Mouse (Mus musculus) lung, postnatal 0 days (tissue): ENCODE results near the gene BC004004. TPM values are rescaled to one million over a fixed set of nuclear protein-coding genes. Genes with fewer than 3 reads are reported as not detected.

Experiments
- ATAC-seq: fragments of 200-750 bp; cut with Nextera tagmentation; 2 replicates; pipeline ENCODE4 v1.8.0; 2017; ENCODE audit warnings: moderate library complexity
- DNase-seq: peaks from one replicate; pipeline ENCODE4 v3.0.0-alpha.2; 2016; ENCODE audit warnings: low spot score
- H3K27ac ChIP-seq: fragments of 300-500 bp; sonication (generic); 2 replicates; pipeline ENCODE4 v1.5.1; 2014; ENCODE audit warnings: antibody characterized with exemption, mild to moderate bottlenecking, low read length, mixed read lengths
- H3K27me3 ChIP-seq: fragments of 300-500 bp; sonication (generic); replicated peaks from 2 replicates; pipeline ENCODE4 v1.6.1; 2014; ENCODE audit warnings: low read length, mixed read lengths; ENCODE audit not compliant: insufficient read depth
- H3K36me3 ChIP-seq: fragments of 300-500 bp; sonication (generic); 2 replicates; pipeline ENCODE4 v1.6.1; 2014; ENCODE audit warnings: low read length, mixed read lengths; ENCODE audit not compliant: insufficient read depth
- H3K4me1 ChIP-seq: fragments of 300-500 bp; sonication (generic); 2 replicates; pipeline ENCODE4 v1.6.1; 2014; ENCODE audit warnings: antibody characterized with exemption, low read depth, low read length, mixed read lengths; ENCODE audit not compliant: insufficient read depth
- H3K4me2 ChIP-seq: fragments of 300-500 bp; sonication (generic); replicated peaks from 2 replicates; pipeline ENCODE4 v1.6.1; 2014; ENCODE audit warnings: low read depth, mild to moderate bottlenecking, low read length, moderate library complexity, mixed read lengths
- H3K4me3 ChIP-seq: fragments of 300-500 bp; sonication (generic); 2 replicates; pipeline ENCODE4 v1.5.1; 2014; ENCODE audit warnings: low read depth, low read length
- H3K9ac ChIP-seq: fragments of 300-500 bp; sonication (generic); replicated peaks from 2 replicates; pipeline ENCODE4 v1.6.1; 2014; ENCODE audit warnings: low read depth, mild to moderate bottlenecking
- H3K9me3 ChIP-seq: fragments of 300-500 bp; sonication (generic); 2 replicates; pipeline ENCODE4 v1.6.1; 2016; ENCODE audit warnings: low read length, mixed read lengths
- CTCF ChIP-seq: IDR thresholded peaks from 2 replicates; pipeline ENCODE4 v1.5.1; 2016; ENCODE audit warnings: antibody characterized with exemption, mild to moderate bottlenecking
- EP300 ChIP-seq: IDR thresholded peaks from 2 replicates; pipeline ENCODE4 v1.6.1; 2016; ENCODE audit warnings: antibody characterized with exemption, mild to moderate bottlenecking, control low read depth
- WGBS: fragments of 180-500 bp; shearing (Covaris S2); extraction: QIAGEN DNeasy Blood & Tissue Kit; methylation state at CpG from one replicate; pipeline ENCODE4 v1.1.7; 2014; 5-methylcytosine and 5-hydroxymethylcytosine counted together
- polyA plus RNA-seq: library from polyadenylated mRNA; unstranded; fragments of >200 nt; fragmentation: Nextera tagmentation; extraction: Ambion mirVana; gene quantifications from 2 replicates; pipeline ENCODE4 v1.2.1, GENCODE M21; 2015

The BC004004 gene
- polyA plus RNA-seq, 1 experiment from 2014 or later, result 109 TPM

- Histone ChIP-seq H3K9ac (no peak overlapping the region), H3K27me3 (no peaks in the 10 kb centered on the region), H3K27ac (0 out of 2 replicates have a peak overlapping the region, but pooled peaks have one; percentile 43), H3K4me3 (no peak overlapping the region), H3K9me3 (no peaks in the 10 kb centered on the region), H3K36me3 (no peaks in the 10 kb centered on the region), H3K4me1 (peaks cover 16% of the 10 kb centered on the region), H3K4me2 (peak overlapping the region; percentile 27; the same call in 1 of the 2 replicates)
- ATAC-seq (peak; percentile 47), DNase-seq (peak; percentile 61)
- 37% methylated on average over 13 of the region's 13 CpGs for WGBS
- TF ChIP-seq EP300 (no peak), CTCF (no peak)
These were observed 35.9 kb downstream of the BC004004 start for GRCm38 (mm10) chr17:29304376-29305057.

GRCm38 (mm10) chr17:29305058-29305806, 36.6 kb downstream of the BC004004 start:
- no peaks in the 10 kb centered on the region for H3K9me3 ChIP-seq
- peak; percentile 73 for DNase-seq
- no peak overlapping the region for H3K9ac ChIP-seq
- H3K4me1 ChIP-seq, result peaks cover 16% of the 10 kb centered on the region
- TF ChIP-seq CTCF (no peak), EP300 (no peak)
- 19% methylated on average over 15 of the region's 15 CpGs for WGBS
- no peaks in the 10 kb centered on the region for H3K27me3 ChIP-seq
- no peaks in the 10 kb centered on the region for H3K36me3 ChIP-seq
- H3K4me3 ChIP-seq, result no peak overlapping the region
- peak; percentile 62 for ATAC-seq
- 0 out of 2 replicates have a peak overlapping the region, but pooled peaks have one; percentile 43 for H3K27ac ChIP-seq
- peak overlapping the region; percentile 27 for H3K4me2 ChIP-seq

DNA sequence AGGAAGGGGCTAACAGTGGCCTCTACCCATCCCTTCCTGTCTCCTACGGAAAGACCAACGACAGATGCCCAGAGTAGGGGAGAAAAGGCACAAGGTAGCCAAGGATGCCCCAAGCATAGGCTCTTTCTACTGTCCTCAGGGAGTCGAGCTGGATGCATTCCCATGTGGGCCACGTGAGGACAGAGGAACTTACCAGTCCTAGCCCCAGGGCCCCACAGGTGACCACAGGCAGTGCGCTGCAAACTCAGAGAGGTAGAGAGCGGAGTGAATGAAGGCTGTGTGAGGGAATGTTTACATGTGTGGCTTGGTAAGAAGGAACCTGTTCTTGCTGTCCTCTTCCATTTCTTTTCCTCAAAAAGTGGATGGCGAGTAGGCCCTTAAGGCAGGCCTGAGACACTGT, 37.3 kb downstream of the BC004004 start:
- no peak overlapping the region for H3K27ac ChIP-seq
- H3K9ac ChIP-seq, result no peak overlapping the region
- TF ChIP-seq EP300, result no peak
- TF ChIP-seq CTCF, result no peak

GRCm38 (mm10) chr17:29310056-29310623, 41.6 kb downstream of the BC004004 start:
- no peaks in the 10 kb centered on the region for H3K27me3 ChIP-seq
- no peak overlapping the region for H3K9ac ChIP-seq
- no peaks in the 10 kb centered on the region; the same call in 1 of the 2 replicates for H3K9me3 ChIP-seq
- no peak overlapping the region for H3K4me2 ChIP-seq
- H3K4me3 ChIP-seq, result no peak overlapping the region
- DNase-seq, result peak; percentile 27
- no peak overlapping the region for H3K27ac ChIP-seq
- TF ChIP-seq EP300, result no peak
- TF ChIP-seq CTCF, result no peak
- 75% methylated on average over 21 of the region's 21 CpGs for WGBS
- H3K36me3 ChIP-seq, result no peaks in the 10 kb centered on the region
- peaks cover 8% of the 10 kb centered on the region; the same call in 1 of the 2 replicates for H3K4me1 ChIP-seq
- peak; percentile 29; the same call in 1 of the 2 replicates for ATAC-seq

More for the DNA sequence above, 37.3 kb downstream of the BC004004 start:
- ATAC-seq, result no peak
- Histone ChIP-seq H3K4me2 (peak overlapping the region; percentile 27; the same call in 1 of the 2 replicates), H3K36me3 (no peaks in the 10 kb centered on the region), H3K4me1 (peaks cover 16% of the 10 kb centered on the region), H3K4me3 (no peak overlapping the region), H3K27me3 (no peaks in the 10 kb centered on the region), H3K9me3 (no peaks in the 10 kb centered on the region)
- DNase-seq, result no peak
- 44% methylated on average over 7 of the region's 7 CpGs for WGBS

GRCm38 (mm10) chr17:29311602-29312001, 43.0 kb downstream of the BC004004 start:
- no peak overlapping the region for H3K4me2 ChIP-seq
- no peak overlapping the region for H3K9ac ChIP-seq
- WGBS, result 86% methylated on average over 8 of the region's 8 CpGs
- H3K27ac ChIP-seq, result no peak overlapping the region
- H3K9me3 ChIP-seq, result no peaks in the 10 kb centered on the region; the same call in 1 of the 2 replicates
- no peak for TF ChIP-seq CTCF
- no peak for TF ChIP-seq EP300
- DNase-seq (no peak), ATAC-seq (no peak)
- H3K27me3 ChIP-seq, result no peaks in the 10 kb centered on the region
- H3K36me3 ChIP-seq, result no peaks in the 10 kb centered on the region
- no peaks in the 10 kb centered on the region for H3K4me1 ChIP-seq
- no peak overlapping the region for H3K4me3 ChIP-seq

DNA sequence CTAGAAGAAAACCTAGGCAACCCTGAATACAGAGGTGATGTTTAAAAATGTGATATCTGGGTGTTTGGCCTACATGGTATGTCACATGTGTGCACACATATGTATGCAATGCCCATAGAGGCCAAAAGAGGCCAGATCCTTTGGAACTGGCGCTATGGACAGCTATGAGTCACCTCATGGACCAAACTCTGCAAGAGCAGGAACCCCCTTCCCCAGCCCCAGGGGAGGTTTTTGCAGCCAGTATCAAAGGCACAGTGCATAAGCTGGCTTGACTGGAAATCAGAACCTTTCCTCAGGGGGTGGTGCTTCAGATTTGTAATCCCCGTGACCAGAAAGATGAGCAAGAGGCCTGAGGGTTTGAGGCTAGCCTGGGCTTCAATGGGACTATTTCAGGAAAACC, 43.5 kb downstream of the BC004004 start:
- Histone ChIP-seq H3K36me3 (no peaks in the 10 kb centered on the region), H3K4me2 (no peak overlapping the region), H3K9ac (no peak overlapping the region), H3K9me3 (no peaks in the 10 kb centered on the region; the same call in 1 of the 2 replicates), H3K27ac (no peak overlapping the region), H3K4me1 (no peaks in the 10 kb centered on the region), H3K27me3 (no peaks in the 10 kb centered on the region), H3K4me3 (no peak overlapping the region)
- no peak for ATAC-seq
- DNase-seq, result no peak
- 89% methylated on average over 2 of the region's 2 CpGs for WGBS
- no peak for TF ChIP-seq CTCF
- TF ChIP-seq EP300, result no peak
